Mouse (Mus musculus): ENCODE measurements at regions not wholly inside any gene's neighbourhood (a gene's known extent, or its start where the extent isn't known, plus 50 kb on each side); places are given as distances from the start of the nearest gene placed in this dataset.
"Not testable (repeated sequence)": the region's sequence is repeated elsewhere in the genome, so short reads cannot be mapped to it uniquely, and the experiment has no call there.

DNA sequence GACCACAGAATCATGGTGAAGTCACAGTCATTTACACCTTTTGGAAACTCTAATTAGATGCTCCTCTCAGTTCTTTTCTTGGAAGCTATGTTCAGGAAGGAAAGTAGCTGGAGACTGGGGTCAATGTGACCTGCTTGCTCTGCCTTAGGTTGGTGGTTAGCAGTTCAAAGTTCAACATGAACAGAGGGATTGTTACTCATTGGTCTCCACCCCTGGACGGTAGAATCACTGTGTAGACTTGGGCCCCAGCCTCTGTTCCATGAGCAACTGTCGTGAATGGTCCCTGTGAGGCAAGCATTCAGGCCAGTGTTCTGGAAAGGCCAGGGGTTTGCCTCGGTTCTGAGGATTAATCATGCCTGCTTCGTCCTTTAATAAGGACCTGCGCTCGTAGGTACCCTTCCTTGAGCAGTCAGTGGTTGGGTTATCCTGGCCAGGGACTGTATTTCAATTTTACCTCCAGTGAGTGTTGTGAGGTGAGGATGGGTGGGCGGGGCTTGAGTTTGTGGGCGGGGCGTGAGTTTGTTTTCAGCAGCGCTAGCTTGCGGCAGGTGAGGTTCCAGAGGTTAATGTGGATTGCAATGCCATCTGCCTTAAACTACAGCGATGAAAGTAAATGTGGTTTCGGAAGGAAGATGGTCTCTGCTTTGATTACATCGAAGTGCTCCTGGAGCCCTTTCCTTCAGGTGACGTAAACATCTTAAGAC is 152.6 kb upstream of the Pou3f3 start:
- DNase-seq (ENCODE audit: low spot score in 2 of 2): no peak

- no peak for DNase-seq (ENCODE audit: low spot score in 2 of 2)
These were observed 148.7 kb upstream of the Pou3f3 start for GRCm38 (mm10) chr1:42546879-42547278.

GRCm38 (mm10) chr1:42557301-42557700 is 138.3 kb upstream of the Pou3f3 start:
- no peak for DNase-seq (ENCODE audit: low spot score in 2 of 2)

GRCm38 (mm10) chr1:42567640-42568039 is 127.9 kb upstream of the Pou3f3 start:
- DNase-seq (ENCODE audit: low spot score in 2 of 2): no peak

GRCm38 (mm10) chr1:42585191-42585590 is 110.4 kb upstream of the Pou3f3 start:
- DNase-seq (ENCODE audit: low spot score in 2 of 2): no peak

GRCm38 (mm10) chr1:42588499-42588898 is 107.1 kb upstream of the Pou3f3 start:
- DNase-seq (ENCODE audit: low spot score in 2 of 2): no peak

- no peak for DNase-seq (ENCODE audit: low spot score in 2 of 2)
These were observed 106.1 kb upstream of the Pou3f3 start for GRCm38 (mm10) chr1:42589442-42589841.

DNA sequence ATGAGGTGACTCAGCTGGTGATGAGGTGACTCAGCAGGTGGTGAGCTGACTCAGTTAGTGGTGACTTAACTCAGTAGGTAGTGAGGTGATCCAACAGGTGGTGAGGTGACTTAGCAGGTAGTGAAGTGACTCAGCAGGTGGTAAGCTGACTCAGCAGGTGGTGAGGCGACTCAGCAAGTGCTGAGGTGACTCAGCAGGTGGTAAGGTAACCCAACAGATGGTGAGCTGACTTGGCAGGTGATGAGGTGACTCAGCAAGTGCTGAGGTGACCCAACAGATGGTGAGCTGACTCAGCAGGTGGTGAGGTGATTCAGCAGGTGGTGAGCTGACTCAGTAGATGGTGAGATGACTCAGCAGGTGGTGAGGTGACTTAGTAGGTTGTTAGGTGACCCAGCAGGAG is 103.7 kb upstream of the Pou3f3 start:
- no peak for DNase-seq (ENCODE audit: low spot score in 2 of 2)

GRCm38 (mm10) chr1:42597065-42597464 is 98.5 kb upstream of the Pou3f3 start:
- no peak for DNase-seq (ENCODE audit: low spot score in 2 of 2)

- DNase-seq (ENCODE audit: low spot score in 2 of 2): no peak
These were observed 96.3 kb upstream of the Pou3f3 start for GRCm38 (mm10) chr1:42599238-42599637.

GRCm38 (mm10) chr1:42606251-42606650 is 89.3 kb upstream of the Pou3f3 start:
- DNase-seq (ENCODE audit: low spot score in 2 of 2): no peak

GRCm38 (mm10) chr1:42607466-42608043 is 88.0 kb upstream of the Pou3f3 start:
- not testable (repeated sequence) for DNase-seq (ENCODE audit: low spot score in 2 of 2)

DNA sequence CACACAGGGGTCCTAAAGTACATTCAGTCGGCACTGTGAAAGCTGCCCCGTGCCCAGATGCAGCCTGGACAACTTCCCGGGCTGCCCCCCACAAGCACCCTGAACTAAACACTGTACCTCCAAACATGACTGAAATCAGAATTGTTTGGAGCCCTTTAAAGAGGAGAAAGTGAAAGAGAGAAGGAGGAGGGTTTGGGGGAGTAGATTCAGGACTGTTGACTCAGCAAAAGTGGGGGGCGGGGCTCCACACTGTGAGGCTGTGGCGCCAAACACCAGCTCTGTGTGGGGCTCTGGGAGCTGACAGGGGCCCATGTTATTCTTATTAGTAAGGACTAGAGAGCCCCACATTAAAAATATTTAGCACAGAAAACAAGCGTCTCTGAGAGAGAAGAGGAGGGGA is 71.8 kb upstream of the Pou3f3 start:
- no peak for DNase-seq (ENCODE audit: low spot score in 2 of 2)

DNA sequence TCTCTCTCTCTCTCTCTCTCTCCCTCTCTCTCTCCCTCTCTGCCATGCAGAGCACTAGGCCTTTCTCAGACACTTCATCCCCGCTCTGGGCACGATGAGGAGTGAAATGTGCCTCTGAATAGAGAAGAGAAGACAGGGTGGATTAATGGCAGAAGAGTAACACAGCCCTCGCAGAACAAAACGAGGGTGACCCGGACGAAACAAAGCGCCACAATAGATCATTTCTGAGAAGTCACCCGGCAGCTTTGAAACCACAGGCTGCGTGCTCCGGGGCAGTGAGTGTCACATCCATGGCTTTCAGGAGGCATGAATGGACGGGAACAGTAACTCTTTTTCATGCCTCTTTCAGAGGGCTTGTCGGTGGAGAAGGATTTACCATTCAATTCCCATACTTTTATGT is 66.8 kb upstream of the Pou3f3 start:
- DNase-seq (ENCODE audit: low spot score in 2 of 2): no peak

- DNase-seq (ENCODE audit: low spot score in 2 of 2): no peak
These were observed 65.9 kb upstream of the Pou3f3 start for GRCm38 (mm10) chr1:42629465-42630261.

DNA sequence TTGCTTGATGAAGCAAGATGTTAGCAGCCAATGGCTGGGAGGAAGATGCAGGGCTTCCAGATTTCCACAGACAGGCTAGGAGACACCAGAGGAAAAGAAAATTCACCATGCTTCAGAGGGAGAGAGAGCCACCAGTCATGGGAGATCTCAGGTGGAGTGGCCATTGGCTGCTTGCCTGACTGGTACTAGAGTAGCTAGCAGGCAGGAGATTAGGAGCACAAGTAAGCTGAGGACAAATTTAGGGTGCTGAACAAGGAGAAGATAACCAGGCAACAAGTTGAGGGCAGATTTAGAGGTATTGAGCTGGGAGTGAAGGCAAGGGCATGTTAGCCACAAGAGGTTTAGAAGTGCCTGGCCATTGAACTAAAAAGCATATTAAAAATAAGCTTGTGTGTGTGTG is 63.3 kb upstream of the Pou3f3 start:
- peak; percentile 35 to 37 for DNase-seq (ENCODE audit: low spot score in 2 of 2)

DNA sequence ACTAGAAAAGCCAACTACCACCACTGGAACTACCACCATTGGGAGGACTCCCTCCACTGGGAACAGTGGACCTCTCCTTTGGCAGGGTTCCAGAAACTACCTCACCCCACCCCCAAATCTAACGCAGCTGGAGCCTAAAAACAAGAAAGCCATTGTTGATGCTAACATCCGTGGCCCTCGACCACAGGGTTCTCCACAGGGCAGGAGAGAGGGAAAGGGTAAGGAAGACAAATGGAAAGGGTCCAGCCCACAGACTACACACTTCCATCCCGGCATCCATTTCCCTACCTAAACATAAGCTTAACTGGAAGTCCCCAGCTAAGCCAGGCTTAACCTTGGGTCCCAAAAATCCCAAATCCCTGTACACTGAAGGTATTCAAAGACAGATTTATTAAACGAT is 59.0 kb upstream of the Pou3f3 start:
- DNase-seq (ENCODE audit: low spot score in 2 of 2): no peak

Measured in heart, adult 9 months (tissue).